Mouse (Mus musculus): ENCODE data around the gene Reps2.

The Reps2 gene

GRCm38 (mm10) chrX:162488630-162489029 lies 154.8 kb downstream of the Reps2 start:
- no peak for DNase-seq (ENCODE audit: low spot score)

- DNase-seq (ENCODE audit: low spot score): no peak
Observed at GRCm38 (mm10) chrX:162487734-162488133, 155.7 kb downstream of the Reps2 start.

- no peak for DNase-seq (ENCODE audit: low spot score)
Observed at GRCm38 (mm10) chrX:162470213-162470612, 173.2 kb downstream of the Reps2 start.

GRCm38 (mm10) chrX:162462156-162462555 lies 181.3 kb downstream of the Reps2 start:
- DNase-seq (ENCODE audit: low spot score): no peak

GRCm38 (mm10) chrX:162456445-162456844 lies 187.0 kb downstream of the Reps2 start:
- no peak for DNase-seq (ENCODE audit: low spot score)

GRCm38 (mm10) chrX:162455364-162455763 lies 188.1 kb downstream of the Reps2 start:
- DNase-seq (ENCODE audit: low spot score): no peak

GRCm38 (mm10) chrX:162453821-162454402 lies 189.5 kb downstream of the Reps2 start:
- DNase-seq (ENCODE audit: low spot score): no peak

- DNase-seq (ENCODE audit: low spot score): no peak
Observed at GRCm38 (mm10) chrX:162452642-162453041, 190.8 kb downstream of the Reps2 start.

GRCm38 (mm10) chrX:162447974-162448373 lies 195.5 kb downstream of the Reps2 start:
- no peak for DNase-seq (ENCODE audit: low spot score)

- DNase-seq (ENCODE audit: low spot score): no peak
Observed at GRCm38 (mm10) chrX:162446678-162447318, 196.7 kb downstream of the Reps2 start.

- DNase-seq (ENCODE audit: low spot score): no peak
Observed at GRCm38 (mm10) chrX:162443387-162443786, 200.1 kb downstream of the Reps2 start.

GRCm38 (mm10) chrX:162442970-162443369 lies 200.5 kb downstream of the Reps2 start:
- no peak for DNase-seq (ENCODE audit: low spot score)

- DNase-seq (ENCODE audit: low spot score): no peak
Observed at GRCm38 (mm10) chrX:162432776-162433543, 210.5 kb downstream of the Reps2 start.

- no peak for DNase-seq (ENCODE audit: low spot score)
Observed at GRCm38 (mm10) chrX:162427698-162428097, 215.8 kb downstream of the Reps2 start.

- DNase-seq (ENCODE audit: low spot score): no peak
Observed at GRCm38 (mm10) chrX:162419431-162419830, 224.0 kb downstream of the Reps2 start.

GRCm38 (mm10) chrX:162413124-162413523 lies 230.3 kb downstream of the Reps2 start:
- no peak for DNase-seq (ENCODE audit: low spot score)

GRCm38 (mm10) chrX:162407291-162407690 lies 236.2 kb downstream of the Reps2 start:
- DNase-seq (ENCODE audit: low spot score): no peak

- no peak for DNase-seq (ENCODE audit: low spot score)
Observed at GRCm38 (mm10) chrX:162402487-162402886, 241.0 kb downstream of the Reps2 start.

- DNase-seq (ENCODE audit: low spot score): no peak
Observed at GRCm38 (mm10) chrX:162380730-162381129, 262.7 kb downstream of the Reps2 start.

GRCm38 (mm10) chrX:162363206-162363605 lies 280.2 kb downstream of the Reps2 start:
- no peak for DNase-seq (ENCODE audit: low spot score)
